Mouse (Mus musculus): ENCODE measurements around the gene Zmynd15.

Gene Zmynd15

DNA sequence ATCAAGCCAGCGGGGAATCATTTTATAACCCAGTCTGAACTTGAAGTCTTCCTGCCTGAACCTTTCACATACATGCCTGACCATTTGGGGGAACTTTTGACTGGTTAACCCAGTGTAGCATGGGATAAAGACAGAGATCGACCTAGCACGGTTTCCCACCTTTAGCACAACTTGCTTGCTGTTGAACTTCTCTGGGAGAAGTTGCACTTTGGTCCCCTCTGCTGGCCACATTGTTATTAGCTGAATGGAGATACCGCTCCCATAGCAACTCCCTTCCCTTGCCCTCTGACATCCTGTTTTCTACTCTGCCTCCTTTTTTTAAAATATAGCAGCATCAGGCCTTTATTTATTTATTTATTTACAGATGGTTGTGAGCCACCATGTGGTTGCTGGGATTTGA lies 47.2 kb downstream of the Zmynd15 start:
- peak; percentile 82 for DNase-seq (ENCODE audit: low spot score)

- DNase-seq (ENCODE audit: low spot score) = no peak
Observed at GRCm38 (mm10) chr11:70506962-70507515, 47.8 kb downstream of the Zmynd15 start.

DNA sequence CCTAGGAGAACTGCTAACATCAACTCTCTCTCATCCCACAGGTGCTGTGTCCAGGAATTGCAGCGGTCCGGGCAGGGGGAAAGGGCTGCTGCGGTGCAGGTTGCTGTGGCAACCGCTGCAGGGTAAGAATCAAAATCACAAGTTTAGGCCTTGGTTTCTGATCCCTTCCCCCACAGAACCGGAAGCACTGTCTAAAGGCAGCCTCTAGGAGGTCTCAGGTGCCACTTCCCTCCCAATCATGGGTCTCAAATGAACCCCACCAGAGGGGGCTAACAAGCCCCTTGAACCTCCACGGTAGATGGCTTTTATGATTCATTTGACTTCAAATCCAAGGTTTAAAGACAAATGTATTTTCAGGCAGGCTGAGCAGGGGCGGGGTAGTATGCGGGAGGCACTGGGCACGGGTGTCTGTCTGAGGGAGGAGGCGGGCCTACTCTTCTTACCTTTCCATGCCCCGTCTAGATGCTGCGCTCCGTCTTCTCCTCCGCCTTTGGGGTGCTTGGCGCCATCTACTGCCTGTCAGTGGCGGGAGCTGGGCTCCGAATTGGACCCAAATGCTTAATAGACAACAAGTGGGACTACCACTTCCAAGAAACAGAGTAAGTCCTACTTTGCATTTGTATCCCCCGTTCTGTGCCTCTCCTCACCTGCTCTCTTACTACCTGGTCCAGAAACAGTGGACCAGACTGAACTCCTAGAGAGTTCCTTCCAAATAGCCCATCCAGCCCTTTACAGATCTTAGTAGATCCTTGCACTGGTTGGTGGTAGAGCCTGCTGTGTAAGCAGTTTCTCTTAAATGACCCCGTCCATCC lies 50.7 kb downstream of the Zmynd15 start:
- DNase-seq (ENCODE audit: low spot score) = peak; percentile 74

DNA sequence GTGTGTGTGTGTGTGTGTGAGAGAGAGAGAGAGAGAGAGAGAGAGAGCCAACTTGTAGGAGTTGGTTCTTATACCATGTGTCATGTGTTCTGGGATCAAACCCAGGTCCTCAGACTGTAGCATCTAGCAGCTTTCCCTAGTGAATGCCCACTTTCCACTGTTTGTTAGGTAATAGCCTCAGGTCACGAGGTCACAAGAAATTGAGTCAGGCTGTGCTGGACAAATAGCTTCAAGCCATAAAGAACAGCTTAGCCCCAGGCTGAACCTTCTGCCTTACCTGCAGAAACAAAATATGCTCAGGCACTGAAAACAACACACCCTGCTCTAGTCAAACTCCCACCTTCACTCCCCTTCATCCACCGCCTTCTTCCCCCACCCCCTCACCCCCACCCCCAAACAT lies 52.0 kb downstream of the Zmynd15 start:
- no peak for DNase-seq (ENCODE audit: low spot score)

DNA sequence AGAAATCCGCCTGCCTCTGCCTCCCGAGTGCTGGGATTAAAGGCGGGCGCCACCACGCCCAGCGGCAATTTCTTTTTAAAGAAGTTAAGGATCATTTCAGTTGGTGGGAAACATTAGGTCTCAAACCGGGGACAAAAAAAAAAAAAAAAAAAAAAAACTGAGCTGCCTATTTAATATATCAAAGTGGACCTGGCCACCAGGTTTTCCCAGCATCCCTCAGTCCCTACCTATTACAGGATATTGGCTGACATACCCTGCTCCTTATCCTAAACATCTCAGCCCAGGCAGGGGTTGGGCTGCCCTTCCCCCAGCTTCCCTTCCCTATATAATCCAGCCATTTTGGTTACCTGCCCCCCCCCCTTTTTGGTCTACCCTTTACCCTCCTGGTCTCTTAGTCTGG lies 52.6 kb downstream of the Zmynd15 start:
- no peak for DNase-seq (ENCODE audit: low spot score)

- DNase-seq (ENCODE audit: low spot score) = no peak
Observed at GRCm38 (mm10) chr11:70512709-70513342, 53.6 kb downstream of the Zmynd15 start.

GRCm38 (mm10) chr11:70513520-70513919 lies 54.3 kb downstream of the Zmynd15 start:
- DNase-seq (ENCODE audit: low spot score) = no peak

GRCm38 (mm10) chr11:70514288-70514687 lies 55.1 kb downstream of the Zmynd15 start, which contains the start of gene Vmo1:
Vmo1 (minus strand) TSS chr11:70514616.
- no peak for DNase-seq (ENCODE audit: low spot score)
